Mouse (Mus musculus): ENCODE data around the gene Pitx1. TPM values are rescaled to one million over a fixed set of nuclear protein-coding genes. Genes with fewer than 3 reads are reported as not detected.

Pitx1 gene
- polyA plus RNA-seq, 1 experiment from 2014 or later: 3.6 TPM

DNA sequence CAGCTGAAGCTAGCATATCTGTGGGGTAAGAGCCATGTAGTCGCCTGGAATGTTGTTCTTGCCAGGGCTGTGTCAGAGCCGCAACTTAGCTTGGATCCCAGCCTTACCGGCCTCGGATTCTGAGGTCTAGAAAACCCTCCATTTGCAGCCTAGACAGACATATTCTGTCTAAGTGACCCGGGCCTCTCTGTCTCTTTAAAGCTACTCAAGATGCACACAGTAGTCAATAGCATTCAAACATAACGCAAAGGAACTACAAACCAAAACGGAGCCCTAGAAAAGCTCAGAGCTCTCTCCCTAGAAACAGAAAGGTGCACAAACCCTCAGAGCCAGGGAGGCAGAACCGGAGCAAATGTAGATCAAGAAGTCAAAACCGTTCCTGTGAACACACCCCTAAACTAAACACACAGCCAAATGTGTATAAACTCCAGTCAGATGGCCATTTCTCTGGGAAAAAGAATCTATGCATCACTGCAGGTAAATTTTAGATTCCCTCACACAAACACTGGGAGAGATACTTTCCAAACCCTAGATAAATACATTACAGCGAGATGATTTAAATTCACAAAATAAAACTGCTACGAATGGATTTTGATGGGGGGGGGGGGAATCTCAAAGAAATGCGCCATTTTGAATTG, 6.9 kb downstream of the Pitx1 start:
- WGBS: 6% methylated on average over 12 of the region's 12 CpGs
- ATAC-seq (replicated peaks; ENCODE audit: low FRiP score): no peak
- no peaks in the 10 kb centered on the region for H3K9me3 ChIP-seq (replicated peaks)
- no peak overlapping the region for H3K4me2 ChIP-seq
- H3K27ac ChIP-seq: no peak overlapping the region
- no peaks in the 10 kb centered on the region for H3K36me3 ChIP-seq
- H3K27me3 ChIP-seq: peaks cover 94% of the 10 kb centered on the region
- peaks cover 54% of the 10 kb centered on the region for H3K4me1 ChIP-seq
- no peak overlapping the region for H3K9ac ChIP-seq
- 0 out of 2 replicates have a peak overlapping the region, but pooled peaks have one; percentile 10 for H3K4me3 ChIP-seq (replicated peaks)

DNA sequence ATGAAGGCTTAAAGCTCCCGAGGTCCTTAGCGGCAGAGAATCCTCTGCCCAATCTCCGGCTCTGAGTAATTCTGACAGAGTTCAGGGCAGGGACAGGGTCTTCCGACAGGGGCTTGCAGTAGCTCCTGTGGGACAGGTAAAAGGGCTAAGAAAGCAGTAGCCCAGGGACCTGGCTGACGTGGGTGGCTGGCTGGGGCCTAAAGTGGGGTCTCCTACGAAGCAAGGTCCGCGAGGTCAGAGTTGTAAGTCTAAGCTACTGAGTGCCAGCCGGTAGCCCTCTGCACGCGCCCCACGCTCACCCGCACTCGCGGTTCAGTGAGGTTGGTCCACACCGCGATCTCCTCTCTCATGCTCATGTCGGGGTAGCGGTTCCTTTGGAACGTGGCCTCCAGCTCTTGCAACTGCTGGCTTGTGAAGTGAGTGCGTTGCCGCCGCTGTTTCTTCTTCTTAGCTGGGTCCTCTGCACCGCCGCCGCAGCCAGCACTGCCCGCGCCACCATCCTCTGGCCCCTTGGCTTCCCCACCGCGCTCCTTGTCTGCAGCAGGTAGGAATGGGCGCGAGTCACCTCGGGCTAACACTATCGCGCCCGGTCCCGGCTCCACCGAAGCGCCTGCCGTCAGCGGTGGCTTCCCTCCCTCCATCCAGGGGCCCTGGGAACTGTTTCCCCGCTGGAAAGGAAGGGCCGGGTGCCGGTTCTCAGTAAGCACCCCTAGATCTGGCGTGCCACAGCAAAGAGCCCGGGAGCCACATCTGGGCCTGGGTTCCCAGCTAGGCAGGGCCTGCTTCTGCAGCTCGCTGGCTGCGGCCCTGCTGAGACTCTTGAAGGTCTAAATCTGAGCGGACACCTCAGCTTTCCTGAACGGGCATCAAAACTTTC, 7.6 kb downstream of the Pitx1 start:
- Histone ChIP-seq H3K27me3 (peaks cover 94% of the 10 kb centered on the region), H3K9me3 (replicated peaks) (no peaks in the 10 kb centered on the region)
- WGBS: 1% methylated on average over 50 of the region's 50 CpGs

DNA sequence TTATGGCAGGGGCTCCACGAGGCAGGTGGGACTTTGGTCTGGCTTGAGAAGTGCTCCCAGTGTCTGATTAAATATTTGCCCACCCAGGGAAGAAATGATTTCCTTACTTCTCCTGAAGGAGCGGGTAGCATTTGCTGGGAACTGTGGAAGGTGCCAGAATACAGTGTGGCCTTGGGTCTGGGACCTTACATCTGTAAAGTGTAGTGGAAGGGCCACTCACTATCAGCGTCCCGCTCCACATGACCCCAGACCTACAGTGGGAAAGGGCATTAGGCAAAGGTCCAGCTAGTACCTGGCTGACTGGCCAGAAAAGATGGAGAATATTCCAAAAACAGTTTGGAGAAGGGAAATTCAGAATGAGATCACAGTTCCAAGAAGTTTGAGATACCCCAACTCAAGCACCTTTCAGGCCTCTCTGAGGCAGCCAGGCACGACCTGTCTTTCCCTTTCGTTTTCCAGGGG, 8.3 kb downstream of the Pitx1 start:
- no peak overlapping the region for H3K9ac ChIP-seq
- no peaks in the 10 kb centered on the region for H3K36me3 ChIP-seq
- H3K4me2 ChIP-seq: peak overlapping the region; percentile 32
- peaks cover 59% of the 10 kb centered on the region for H3K4me1 ChIP-seq
- H3K27me3 ChIP-seq: peaks cover 94% of the 10 kb centered on the region
- 3% methylated on average over 6 of the region's 6 CpGs for WGBS
- no peak for ATAC-seq (replicated peaks; ENCODE audit: low FRiP score)
- no peaks in the 10 kb centered on the region for H3K9me3 ChIP-seq (replicated peaks)
- H3K4me3 ChIP-seq (replicated peaks): peak overlapping the region; percentile 10; the same call in 1 of the 2 replicates
- no peak overlapping the region for H3K27ac ChIP-seq

More for the DNA sequence above, 7.6 kb downstream of the Pitx1 start:
- Histone ChIP-seq H3K4me1 (peaks cover 59% of the 10 kb centered on the region), H3K4me2 (peak overlapping the region; percentile 32), H3K9ac (no peak overlapping the region), H3K36me3 (no peaks in the 10 kb centered on the region), H3K4me3 (replicated peaks) (peak overlapping the region; percentile 10), H3K27ac (no peak overlapping the region)
- no peak for ATAC-seq (replicated peaks; ENCODE audit: low FRiP score)

DNA sequence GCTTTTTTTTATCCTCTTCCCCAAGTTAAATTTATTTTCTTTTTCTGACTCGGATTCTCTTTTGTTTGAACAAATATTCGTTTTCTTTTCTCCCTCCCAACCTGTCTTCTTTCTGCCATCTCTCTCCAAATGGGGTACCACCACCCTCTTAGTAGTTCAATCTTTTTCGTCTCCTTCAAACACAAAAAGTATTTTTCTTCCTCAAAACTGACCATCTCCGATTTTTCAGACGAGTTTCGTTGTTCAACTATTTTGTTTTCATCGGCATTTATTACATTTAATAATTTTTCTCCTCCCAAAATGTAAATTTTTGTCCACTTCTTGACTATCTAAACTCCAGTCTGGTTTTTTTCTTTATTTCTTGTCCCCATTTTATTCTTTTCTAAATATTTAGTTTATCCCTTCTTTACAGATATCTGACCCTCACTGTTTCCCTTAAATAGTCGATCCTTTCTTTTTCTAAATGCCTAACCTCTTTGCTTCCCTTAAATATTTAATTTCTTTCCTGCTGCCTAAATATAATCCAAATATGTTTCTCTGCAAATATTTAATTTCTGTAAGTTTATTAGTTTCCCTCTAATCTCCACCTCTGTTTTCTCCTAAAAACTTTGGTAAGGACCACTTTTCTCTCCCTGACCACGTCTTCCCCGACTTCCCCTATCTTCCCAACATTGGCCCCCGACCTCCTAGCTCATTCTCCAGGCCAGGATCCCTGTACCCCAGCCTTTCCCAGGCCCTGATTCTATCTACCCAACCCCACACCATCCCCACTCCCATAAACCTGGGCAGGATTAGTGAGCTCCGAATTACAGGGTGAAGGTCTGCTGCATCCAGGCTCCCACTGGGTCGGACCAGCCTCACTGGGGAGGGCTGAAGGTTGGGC, 9.0 kb downstream of the Pitx1 start:
- Histone ChIP-seq H3K4me1 (peaks cover 59% of the 10 kb centered on the region), H3K27ac (no peak overlapping the region), H3K36me3 (no peaks in the 10 kb centered on the region), H3K27me3 (peaks cover 94% of the 10 kb centered on the region), H3K9ac (no peak overlapping the region), H3K4me3 (replicated peaks) (no peak overlapping the region), H3K4me2 (no peak overlapping the region), H3K9me3 (replicated peaks) (no peaks in the 10 kb centered on the region)
- 7% methylated on average over 13 of the region's 13 CpGs for WGBS
- ATAC-seq (replicated peaks; ENCODE audit: low FRiP score): no peak

DNA sequence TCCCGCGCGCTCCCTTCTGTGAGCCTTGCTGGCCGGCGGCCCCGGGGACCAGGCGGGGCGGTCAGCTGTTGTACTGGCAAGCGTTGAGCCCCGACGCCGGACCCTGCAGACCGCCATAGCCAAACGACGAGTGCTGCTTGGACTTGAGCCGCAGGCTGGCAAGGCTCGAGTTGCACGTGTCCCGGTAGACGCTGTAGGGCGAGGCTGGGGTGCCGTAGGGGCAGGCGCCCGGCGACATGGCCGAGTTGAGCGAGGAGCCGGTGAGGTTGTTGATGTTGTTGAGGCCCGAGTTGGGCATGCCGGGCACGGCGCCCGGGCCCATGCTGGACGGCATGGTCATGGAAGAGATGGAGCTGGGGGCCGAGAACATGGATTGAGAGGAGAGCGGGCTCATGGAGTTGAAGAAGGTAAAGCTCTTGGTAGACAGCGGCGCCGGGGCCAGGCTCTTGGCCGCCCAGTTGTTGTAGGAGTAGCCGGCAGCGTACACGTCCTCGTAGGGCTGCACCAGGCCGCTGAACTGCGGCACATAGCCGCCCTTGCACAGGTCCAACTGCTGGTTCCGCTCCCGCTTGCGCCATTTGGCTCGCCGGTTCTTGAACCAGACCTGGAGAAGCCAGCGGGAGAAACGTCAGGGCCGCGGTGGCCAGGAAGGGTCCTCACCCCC, 9.9 kb downstream of the Pitx1 start:
- Histone ChIP-seq H3K27ac (no peak overlapping the region), H3K4me3 (replicated peaks) (peak overlapping the region; percentile 9; the same call in 1 of the 2 replicates), H3K36me3 (no peaks in the 10 kb centered on the region), H3K27me3 (peaks cover 94% of the 10 kb centered on the region), H3K9me3 (replicated peaks) (no peaks in the 10 kb centered on the region), H3K4me1 (peaks cover 50% of the 10 kb centered on the region), H3K9ac (no peak overlapping the region), H3K4me2 (peak overlapping the region; percentile 21; the same call in 1 of the 2 replicates)
- 2% methylated on average over 56 of the region's 56 CpGs for WGBS
- no peak for ATAC-seq (replicated peaks; ENCODE audit: low FRiP score)

DNA sequence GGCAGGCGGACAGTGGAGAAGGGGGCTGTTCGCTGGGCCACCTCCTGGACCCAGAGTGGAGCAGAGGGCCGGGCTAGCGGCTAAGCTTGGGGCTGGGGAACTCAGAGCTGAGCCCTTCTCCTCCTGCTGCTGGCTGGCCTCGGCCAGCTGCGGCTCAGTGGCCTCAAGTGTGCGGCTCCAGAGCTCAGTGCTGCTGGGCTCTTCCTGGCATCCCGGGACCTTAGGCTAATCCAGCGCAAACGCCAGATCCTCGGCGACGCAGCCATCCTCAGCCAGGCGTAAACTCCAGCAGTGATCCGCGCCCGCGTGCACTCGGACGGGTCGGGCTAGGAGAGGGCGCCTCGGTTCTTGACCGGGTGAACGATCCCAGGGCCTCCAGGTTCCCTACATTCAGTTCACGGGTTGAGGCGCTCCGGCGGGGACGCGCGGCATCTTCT, 10.7 kb downstream of the Pitx1 start:
- Histone ChIP-seq H3K9me3 (replicated peaks) (no peaks in the 10 kb centered on the region), H3K9ac (no peak overlapping the region), H3K27me3 (peaks cover 93% of the 10 kb centered on the region), H3K4me3 (replicated peaks) (peak overlapping the region; percentile 15; the same call in 1 of the 2 replicates), H3K27ac (no peak overlapping the region), H3K36me3 (no peaks in the 10 kb centered on the region), H3K4me1 (peaks cover 41% of the 10 kb centered on the region), H3K4me2 (peak overlapping the region; percentile 21; the same call in 1 of the 2 replicates)
- ATAC-seq (replicated peaks; ENCODE audit: low FRiP score): 0 out of 2 replicates have a peak, but pooled peaks have one; percentile 46
- 1% methylated on average over 32 of the region's 32 CpGs for WGBS

DNA sequence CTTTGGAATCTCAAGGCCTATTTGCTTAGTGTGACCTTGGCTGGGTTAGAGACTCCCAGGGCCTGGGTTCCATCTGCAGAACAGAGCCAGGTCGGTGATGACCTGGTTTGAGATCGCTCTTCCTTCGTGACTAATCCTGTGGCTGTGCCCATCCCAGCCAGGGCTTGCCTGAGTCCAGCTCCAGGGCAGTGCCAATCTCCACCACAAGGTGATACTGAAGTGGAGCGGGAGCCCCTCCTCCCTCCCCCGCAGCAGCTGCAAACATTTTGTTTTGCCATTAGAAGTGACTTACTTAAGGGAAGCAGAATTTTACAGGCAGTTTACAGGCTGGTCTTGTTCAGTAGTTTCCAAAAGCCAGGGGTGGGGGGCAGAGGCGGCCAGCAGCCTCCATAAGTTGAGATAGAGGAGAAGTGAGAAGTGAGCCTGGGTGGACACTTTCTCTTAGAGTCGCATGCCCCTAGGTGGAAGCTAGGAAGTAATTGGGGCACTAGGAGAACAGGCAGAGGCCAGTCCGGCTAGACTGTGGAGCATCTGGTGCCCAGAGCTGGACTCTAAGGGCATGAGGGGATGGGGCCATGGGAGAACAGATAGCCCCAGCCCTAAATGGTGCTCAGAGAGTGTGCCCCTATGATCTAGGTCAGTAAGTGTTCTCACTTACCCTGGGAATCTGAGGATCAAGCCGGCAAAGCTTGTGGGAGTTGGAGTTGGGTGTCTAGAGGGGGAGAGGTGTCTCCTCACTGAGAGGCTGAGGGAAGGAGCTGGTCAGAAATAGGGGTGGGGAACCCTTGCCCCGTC, 11.6 kb downstream of the Pitx1 start:
- no peaks in the 10 kb centered on the region for H3K9me3 ChIP-seq (replicated peaks)
- peaks cover 85% of the 10 kb centered on the region for H3K27me3 ChIP-seq
- H3K36me3 ChIP-seq: no peaks in the 10 kb centered on the region
- peaks cover 36% of the 10 kb centered on the region for H3K4me1 ChIP-seq
- no peak for ATAC-seq (replicated peaks; ENCODE audit: low FRiP score)
- H3K9ac ChIP-seq: no peak overlapping the region
- H3K27ac ChIP-seq: no peak overlapping the region
- no peak overlapping the region for H3K4me2 ChIP-seq
- 13% methylated on average over 10 of the region's 10 CpGs for WGBS
- H3K4me3 ChIP-seq (replicated peaks): no peak overlapping the region

DNA sequence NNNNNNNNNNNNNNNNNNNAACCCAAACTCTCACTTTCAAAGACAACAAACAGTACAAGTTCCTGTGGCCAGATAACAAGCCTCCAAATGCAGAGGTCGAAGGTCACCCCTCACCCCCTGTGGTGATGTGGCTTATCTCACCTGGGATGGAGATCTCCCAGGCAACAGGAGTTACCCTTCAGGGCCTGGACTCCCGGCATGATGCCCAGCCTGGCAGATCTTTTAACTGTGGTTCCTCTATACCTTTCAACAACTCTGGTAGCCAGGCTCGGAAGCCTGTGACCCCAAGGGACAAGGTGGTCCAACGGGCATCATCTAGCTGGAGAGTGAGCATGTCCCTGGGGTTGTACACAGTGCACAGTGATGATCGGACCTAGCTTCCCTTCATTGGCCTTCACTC, 13.5 kb downstream of the Pitx1 start:
- Histone ChIP-seq H3K4me3 (replicated peaks) (no peak overlapping the region), H3K9ac (no peak overlapping the region), H3K36me3 (no peaks in the 10 kb centered on the region), H3K9me3 (replicated peaks) (no peaks in the 10 kb centered on the region), H3K27ac (no peak overlapping the region), H3K4me2 (no peak overlapping the region), H3K4me1 (peaks cover 25% of the 10 kb centered on the region), H3K27me3 (peaks cover 77% of the 10 kb centered on the region)
- WGBS: 71% methylated on average over 5 of the region's 5 CpGs
- no peak for ATAC-seq (replicated peaks; ENCODE audit: low FRiP score)

DNA sequence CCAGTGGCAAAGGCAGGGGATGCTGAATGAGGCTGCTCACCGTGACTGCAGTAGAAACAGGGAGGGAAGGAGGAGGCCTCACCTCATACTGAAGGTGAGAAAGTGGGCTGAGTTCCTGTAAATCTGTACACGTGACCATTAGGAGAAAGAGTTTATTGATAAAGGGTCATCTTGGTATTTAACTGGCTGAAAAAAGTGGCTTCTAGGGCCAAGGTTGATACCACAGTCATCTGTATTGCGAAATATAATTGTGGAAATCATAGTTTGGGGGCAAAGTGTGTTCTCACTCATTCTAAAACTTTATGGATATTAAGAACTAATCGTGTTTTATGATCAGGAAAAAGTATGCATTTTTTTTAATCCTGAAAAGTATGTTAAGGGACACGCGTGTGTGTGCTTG, 21.2 kb downstream of the Pitx1 start:
- Histone ChIP-seq H3K9me3 (replicated peaks) (no peaks in the 10 kb centered on the region), H3K4me3 (replicated peaks) (no peak overlapping the region), H3K4me2 (no peak overlapping the region), H3K27ac (no peak overlapping the region), H3K9ac (no peak overlapping the region), H3K36me3 (no peaks in the 10 kb centered on the region), H3K4me1 (no peaks in the 10 kb centered on the region), H3K27me3 (peaks cover 17% of the 10 kb centered on the region)
- 83% methylated on average over 6 of the region's 6 CpGs for WGBS
- ATAC-seq (replicated peaks; ENCODE audit: low FRiP score): no peak

DNA sequence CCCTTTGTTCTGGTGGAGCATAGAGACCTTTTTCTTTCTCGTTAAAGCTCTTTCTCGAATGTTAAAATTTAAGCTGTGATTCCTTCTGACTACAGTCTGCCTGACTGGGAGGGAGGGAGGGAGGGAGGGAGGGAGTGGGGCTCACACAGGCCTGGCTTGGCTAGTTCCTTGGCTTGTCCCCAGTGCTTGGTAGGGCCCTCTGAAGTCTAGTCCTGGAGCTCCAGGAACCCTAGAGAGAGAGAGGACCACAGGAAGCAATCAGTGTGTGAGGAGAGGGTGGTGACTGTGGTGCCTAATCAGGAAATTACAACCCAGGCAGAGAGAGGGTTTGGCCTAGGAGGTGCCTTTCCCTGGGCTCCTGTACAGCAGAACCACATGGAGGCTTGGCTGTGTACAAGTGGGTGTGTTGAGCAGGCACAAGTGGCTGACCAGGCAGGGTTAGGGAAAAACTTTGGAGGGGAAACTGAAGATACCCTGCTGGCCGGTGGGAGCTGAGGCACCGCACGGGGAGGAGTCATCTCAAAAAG, 22.4 kb downstream of the Pitx1 start:
- 63% methylated on average over 5 of the region's 5 CpGs for WGBS
- no peaks in the 10 kb centered on the region for H3K9me3 ChIP-seq (replicated peaks)
- no peaks in the 10 kb centered on the region for H3K36me3 ChIP-seq
- no peak overlapping the region for H3K4me2 ChIP-seq
- no peak for ATAC-seq (replicated peaks; ENCODE audit: low FRiP score)
- H3K4me3 ChIP-seq (replicated peaks): no peak overlapping the region
- H3K9ac ChIP-seq: no peak overlapping the region
- no peaks in the 10 kb centered on the region for H3K4me1 ChIP-seq
- peaks cover 15% of the 10 kb centered on the region for H3K27me3 ChIP-seq
- no peak overlapping the region for H3K27ac ChIP-seq
